Mouse (Mus musculus) thymus, adult 2 months (tissue): ENCODE results near the gene Fubp3. TPM values are rescaled to one million over a fixed set of nuclear protein-coding genes. Genes with fewer than 3 reads are reported as not detected.
"Not testable (repeated sequence)": the region's sequence is repeated elsewhere in the genome, so short reads cannot be mapped to it uniquely, and the experiment has no call there.

ENCODE experiments used
- DNase-seq: peaks from one replicate; pipeline ENCODE4 v3.0.0; 2021
- H3K27ac ChIP-seq: fragments of 200-500 bp; 2 replicates; pipeline ENCODE4 v1.5.1; 2012; ENCODE audit warnings: low read length, control low read depth; ENCODE audit not compliant: control insufficient read depth, insufficient read depth
- H3K27me3 ChIP-seq: fragments of 200-500 bp; 2 replicates; pipeline ENCODE4 v1.6.1; 2012; ENCODE audit warnings: mild to moderate bottlenecking, low read length, moderate library complexity, mixed read lengths; ENCODE audit not compliant: control insufficient read depth, insufficient read depth
- H3K36me3 ChIP-seq: fragments of 200-500 bp; 2 replicates; pipeline ENCODE4 v1.6.1; 2012; ENCODE audit warnings: mild to moderate bottlenecking, low read length, moderate library complexity; ENCODE audit not compliant: control insufficient read depth, insufficient read depth
- H3K4me1 ChIP-seq: fragments of 200-500 bp; replicated peaks from 2 replicates; pipeline ENCODE4 v1.6.1; 2012; ENCODE audit warnings: low read length; ENCODE audit not compliant: control insufficient read depth, insufficient read depth
- H3K4me3 ChIP-seq: fragments of 200-500 bp; 2 replicates; pipeline ENCODE4 v1.5.1; 2012; ENCODE audit warnings: mild to moderate bottlenecking, low read length, control low read depth, moderate library complexity; ENCODE audit not compliant: control insufficient read depth, insufficient read depth
- CTCF ChIP-seq: fragments of 200-500 bp; IDR thresholded peaks from 2 replicates; pipeline ENCODE4 v1.5.1; 2012; ENCODE audit warnings: mild to moderate bottlenecking, control low read depth, low read length, moderate library complexity, borderline replicate concordance; ENCODE audit not compliant: control insufficient read depth, poor library complexity, insufficient read depth; ENCODE audit errors: extremely low read depth
- POLR2A ChIP-seq: fragments of 200-500 bp; IDR thresholded peaks from 2 replicates; pipeline ENCODE4 v1.6.1; 2012; ENCODE audit warnings: mild to moderate bottlenecking, low read length, control low read depth, moderate library complexity; ENCODE audit not compliant: control insufficient read depth, poor library complexity, insufficient read depth; ENCODE audit errors: extremely low read depth
- WGBS: fragments of 180-500 bp; shearing (Covaris S2); methylation state at CpG from one replicate; pipeline ENCODE4 v1.1.7; 2018; 5-methylcytosine and 5-hydroxymethylcytosine counted together
- polyA plus RNA-seq: library from polyadenylated mRNA; depleted of rRNA; stranded (reverse); fragments of >200 nt; gene quantifications from 2 replicates; pipeline ENCODE4 v1.2.3, GENCODE M21; 2012

The Fubp3 gene
- polyA plus RNA-seq, 1 experiment: 56.3 TPM

DNA sequence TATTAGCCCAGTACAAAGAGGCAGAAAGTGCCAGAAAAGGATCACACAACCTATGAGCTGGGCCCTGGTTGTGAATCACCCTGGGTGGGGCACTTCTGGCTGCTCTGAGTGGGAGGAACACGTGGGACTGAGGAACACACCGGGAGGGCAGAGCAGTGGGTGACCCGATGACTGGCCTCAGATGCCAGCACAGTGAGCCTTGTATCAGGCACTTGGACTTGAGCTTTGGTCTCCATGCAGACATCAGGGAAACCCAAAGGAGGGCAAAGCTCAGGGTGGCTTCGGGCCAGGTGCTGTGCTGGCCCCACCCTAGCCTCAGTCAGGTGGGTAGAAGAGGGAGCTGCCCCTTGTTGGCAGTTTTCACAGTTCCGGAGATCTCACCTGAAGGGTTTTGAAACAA, 30.9 kb upstream of the Fubp3 start:
- WGBS: 96% methylated on average over 5 of the region's 5 CpGs
- no peak overlapping the region for H3K4me3 ChIP-seq
- H3K36me3 ChIP-seq: no peaks in the 10 kb centered on the region
- no peak for DNase-seq
- H3K4me1 ChIP-seq: peaks cover 3% of the 10 kb centered on the region; the same call in 1 of the 2 replicates
- no peak overlapping the region for H3K27ac ChIP-seq
- no peaks in the 10 kb centered on the region for H3K27me3 ChIP-seq
- TF ChIP-seq POLR2A: no peak
- TF ChIP-seq CTCF: no peak

DNA sequence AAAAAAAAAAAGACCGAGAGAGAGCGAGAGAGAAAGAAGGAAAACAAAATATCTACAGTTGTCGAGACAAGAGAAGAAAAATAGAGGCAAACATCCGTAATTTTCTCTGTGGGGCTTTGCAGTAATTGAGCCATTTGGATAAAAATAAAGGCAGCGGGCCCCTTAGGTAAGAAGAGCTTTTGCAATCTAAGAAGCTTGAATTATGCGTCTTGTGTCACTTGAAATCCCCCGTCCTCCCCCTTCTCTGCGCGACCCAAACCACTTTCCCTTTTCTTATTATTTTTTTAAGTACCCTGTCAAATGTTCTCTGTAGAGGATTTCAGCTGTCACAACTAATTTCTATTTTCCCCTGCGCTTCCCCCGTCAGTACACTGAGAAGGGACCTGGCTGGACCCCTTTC, 24.7 kb upstream of the Fubp3 start:
- Histone ChIP-seq H3K27ac (no peak overlapping the region), H3K27me3 (no peaks in the 10 kb centered on the region), H3K4me3 (no peak overlapping the region), H3K36me3 (no peaks in the 10 kb centered on the region), H3K4me1 (no peaks in the 10 kb centered on the region)
- WGBS: 74% methylated on average over 11 of the region's 11 CpGs
- TF ChIP-seq CTCF: no peak
- no peak for TF ChIP-seq POLR2A
- DNase-seq: no peak

DNA sequence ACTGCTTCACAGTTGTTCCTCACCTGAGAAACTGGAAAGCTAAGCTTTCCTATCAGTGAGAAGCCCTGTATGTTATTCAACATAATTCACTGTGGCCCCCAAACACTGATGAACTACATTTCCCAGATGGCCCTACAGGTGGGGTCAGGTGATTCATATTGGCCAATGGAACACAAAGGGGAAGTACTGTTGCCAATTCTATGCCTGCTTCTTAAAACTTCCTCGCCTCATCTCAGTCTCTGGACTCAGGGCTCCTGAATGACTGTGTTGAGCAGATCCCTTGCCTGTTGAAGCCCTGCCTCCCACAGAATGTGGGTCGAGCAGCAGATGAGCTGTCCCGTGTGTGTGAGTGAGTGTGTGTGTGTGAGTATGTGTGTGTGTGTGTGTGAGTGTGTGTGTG, 21.9 kb upstream of the Fubp3 start:
- DNase-seq: no peak
- Histone ChIP-seq H3K27me3 (no peaks in the 10 kb centered on the region), H3K27ac (no peak overlapping the region), H3K4me3 (no peak overlapping the region), H3K36me3 (no peaks in the 10 kb centered on the region), H3K4me1 (no peaks in the 10 kb centered on the region)
- whole genome bisulfite sequencing: 91% methylated on average over 3 of the region's 3 CpGs
- no peak for TF ChIP-seq POLR2A
- no peak for TF ChIP-seq CTCF

DNA sequence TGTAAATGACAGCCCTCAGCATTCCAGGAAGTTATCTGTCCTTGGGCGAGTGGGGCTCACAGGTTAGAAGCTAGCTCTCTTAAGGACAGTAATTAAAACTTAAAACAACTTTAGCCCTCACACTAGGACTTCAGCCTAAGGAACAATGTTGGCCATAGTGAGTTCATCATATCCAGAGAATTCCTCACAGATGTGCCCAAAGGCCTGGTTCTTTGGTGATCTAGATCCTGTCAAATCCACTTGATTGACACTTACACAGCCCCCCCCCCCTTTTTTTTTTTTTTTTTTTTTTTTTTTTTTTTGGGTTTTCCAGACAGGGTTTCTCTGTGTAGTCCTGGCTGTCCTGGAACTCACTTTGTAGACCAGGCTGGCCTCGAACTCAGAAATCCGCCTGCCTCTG, 21.1 kb upstream of the Fubp3 start:
- not testable (repeated sequence) for H3K27ac ChIP-seq, H3K4me1 ChIP-seq, H3K4me3 ChIP-seq, H3K27me3 ChIP-seq, H3K36me3 ChIP-seq, DNase-seq
- 96% methylated on average over 3 of the region's 3 CpGs for WGBS

DNA sequence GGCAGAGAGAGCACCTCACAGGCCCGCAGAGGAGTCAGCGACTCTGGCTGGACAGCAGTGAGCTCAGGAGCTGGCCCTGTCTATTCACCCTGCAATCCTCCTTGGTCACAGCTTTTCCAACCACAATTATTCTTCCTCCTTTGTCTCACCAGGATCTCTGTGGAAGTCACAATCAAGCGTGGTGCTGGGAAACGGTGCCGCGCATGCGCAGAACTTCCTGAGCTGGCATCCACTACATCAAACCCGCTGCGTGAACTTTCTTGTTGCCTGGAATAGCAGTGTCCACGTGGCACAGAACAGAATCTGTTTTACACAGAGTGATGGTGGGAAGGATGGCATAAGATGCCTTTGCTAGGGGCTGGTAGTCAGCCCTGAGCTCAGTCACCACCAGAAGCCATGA, 20.5 kb upstream of the Fubp3 start:
- TF ChIP-seq POLR2A (no peak), CTCF (no peak)

DNA sequence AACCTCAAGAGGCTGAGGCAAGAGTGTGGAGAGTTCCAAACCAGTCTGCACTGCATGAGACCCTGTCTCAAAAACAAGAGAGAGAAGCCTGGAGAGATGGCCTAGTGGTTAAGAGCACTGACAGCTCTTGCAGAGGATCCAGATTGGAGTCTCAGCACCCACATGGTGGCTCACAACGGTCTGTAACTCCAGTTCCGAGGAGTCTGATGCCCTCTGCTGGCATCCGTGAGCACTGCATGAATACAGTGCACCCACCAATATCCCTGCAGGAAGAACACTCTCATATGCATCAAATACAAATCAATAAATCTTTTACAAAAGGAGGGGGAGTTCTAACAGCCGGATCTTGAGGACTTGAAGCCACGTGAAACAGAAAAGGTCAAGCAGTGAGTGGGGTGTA, 17.8 kb upstream of the Fubp3 start:
- DNase-seq: no peak
- WGBS: 82% methylated on average over 5 of the region's 5 CpGs
- Histone ChIP-seq H3K36me3 (no peaks in the 10 kb centered on the region), H3K4me3 (no peak overlapping the region), H3K27me3 (no peaks in the 10 kb centered on the region), H3K4me1 (no peaks in the 10 kb centered on the region), H3K27ac (no peak overlapping the region)
- 0 out of 2 replicates have a peak, but pooled peaks have one; percentile 19 for TF ChIP-seq CTCF
- TF ChIP-seq POLR2A: no peak

More for the DNA sequence above, 20.5 kb upstream of the Fubp3 start:
- no peak for DNase-seq
- Histone ChIP-seq H3K27ac (no peak overlapping the region), H3K36me3 (no peaks in the 10 kb centered on the region), H3K27me3 (no peaks in the 10 kb centered on the region), H3K4me1 (no peaks in the 10 kb centered on the region), H3K4me3 (no peak overlapping the region)
- 91% methylated on average over 10 of the region's 10 CpGs for WGBS

DNA sequence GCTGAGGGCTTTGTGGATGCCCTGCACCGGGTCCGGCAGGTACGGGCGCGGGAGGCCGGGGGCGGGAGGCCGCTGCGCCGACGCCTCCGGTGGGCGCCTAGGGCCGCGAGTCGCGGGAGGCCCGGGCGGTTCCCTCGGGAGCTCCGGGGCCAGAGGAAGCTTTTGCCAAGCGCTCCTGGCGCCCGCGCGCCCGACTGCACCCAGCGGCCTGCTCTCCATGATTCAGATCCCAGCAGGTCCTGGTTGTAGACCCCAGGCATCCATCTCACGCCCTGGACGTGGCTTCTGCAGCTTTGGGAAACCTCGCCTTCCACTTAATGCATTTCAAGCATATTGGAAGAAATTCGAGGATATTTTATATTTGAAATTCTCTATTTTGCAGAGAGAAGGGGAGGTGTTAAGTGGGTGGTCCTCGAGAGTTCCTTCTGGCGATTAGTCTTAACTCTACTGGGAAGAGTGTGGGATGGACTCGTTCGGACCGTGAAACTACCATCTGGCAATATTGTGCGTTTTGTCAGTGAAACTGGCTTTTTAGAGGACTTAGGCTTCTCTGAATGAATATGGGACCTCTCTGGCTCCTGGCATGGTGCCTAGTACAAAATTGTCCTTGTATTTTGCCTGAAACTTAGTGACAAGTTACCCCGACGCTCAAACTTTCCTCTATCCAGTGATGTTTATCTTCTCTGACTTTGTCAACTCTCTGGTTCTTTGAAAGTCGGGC, 624 bp downstream of the Fubp3 start:
- WGBS: 5% methylated on average over 41 of the region's 41 CpGs
- Histone ChIP-seq H3K27ac (no peak overlapping the region), H3K4me1 (peaks cover 10% of the 10 kb centered on the region), H3K4me3 (peak overlapping the region; percentile 75), H3K27me3 (no peaks in the 10 kb centered on the region), H3K36me3 (no peaks in the 10 kb centered on the region)
- TF ChIP-seq POLR2A: no peak; the same call in 1 of the 2 replicates
- TF ChIP-seq CTCF: no peak
- no peak for DNase-seq
